Mouse (Mus musculus): Measurements from ENCODE around the gene Sgsm2. TPM values are rescaled to one million over a fixed set of nuclear protein-coding genes. Genes with fewer than 3 reads are reported as not detected.

Sgsm2 gene
- total RNA-seq, 2 experiments from 2014 or later = 1.1 to 1.6 TPM

GRCm38 (mm10) chr11:74894619-74895018, 2.2 kb downstream of the Sgsm2 start:
- no peak for ATAC-seq (ENCODE audit: poor library complexity, severe bottlenecking)

GRCm38 (mm10) chr11:74883098-74883497, 13.8 kb downstream of the Sgsm2 start:
- no peak for ATAC-seq (ENCODE audit: poor library complexity, severe bottlenecking)

DNA sequence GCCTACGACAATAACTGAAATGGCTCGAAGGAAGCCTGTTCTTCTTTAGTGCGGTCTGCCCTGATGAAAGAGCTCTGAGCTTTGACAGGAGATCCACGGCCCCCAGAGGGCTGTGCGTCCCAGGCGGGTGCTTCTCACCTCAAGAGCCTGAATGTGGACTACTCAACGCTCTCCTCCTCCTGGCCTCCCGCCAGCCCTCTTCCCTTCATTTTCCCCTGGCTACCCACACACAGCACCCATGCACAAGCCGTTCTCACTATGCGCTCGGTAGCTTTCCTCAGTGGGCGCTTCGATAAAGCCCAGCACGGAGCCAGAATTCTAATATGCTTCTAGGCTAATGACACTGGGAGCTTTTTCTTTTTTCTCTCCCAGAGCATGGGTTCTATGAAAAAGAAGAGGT, 14.9 kb downstream of the Sgsm2 start:
- no peak for ATAC-seq (ENCODE audit: poor library complexity, severe bottlenecking)

- no peak for ATAC-seq (ENCODE audit: poor library complexity, severe bottlenecking)
These were observed 15.9 kb downstream of the Sgsm2 start for GRCm38 (mm10) chr11:74880999-74881398.

GRCm38 (mm10) chr11:74876801-74877200, 20.1 kb downstream of the Sgsm2 start:
- no peak for ATAC-seq (ENCODE audit: poor library complexity, severe bottlenecking)

- ATAC-seq (ENCODE audit: poor library complexity, severe bottlenecking) = no peak
These were observed 22.2 kb downstream of the Sgsm2 start for GRCm38 (mm10) chr11:74874630-74875029.

- no peak for ATAC-seq (ENCODE audit: poor library complexity, severe bottlenecking)
These were observed 25.8 kb downstream of the Sgsm2 start for GRCm38 (mm10) chr11:74870991-74871622.

GRCm38 (mm10) chr11:74870544-74870943, 26.3 kb downstream of the Sgsm2 start:
- no peak for ATAC-seq (ENCODE audit: poor library complexity, severe bottlenecking)

DNA sequence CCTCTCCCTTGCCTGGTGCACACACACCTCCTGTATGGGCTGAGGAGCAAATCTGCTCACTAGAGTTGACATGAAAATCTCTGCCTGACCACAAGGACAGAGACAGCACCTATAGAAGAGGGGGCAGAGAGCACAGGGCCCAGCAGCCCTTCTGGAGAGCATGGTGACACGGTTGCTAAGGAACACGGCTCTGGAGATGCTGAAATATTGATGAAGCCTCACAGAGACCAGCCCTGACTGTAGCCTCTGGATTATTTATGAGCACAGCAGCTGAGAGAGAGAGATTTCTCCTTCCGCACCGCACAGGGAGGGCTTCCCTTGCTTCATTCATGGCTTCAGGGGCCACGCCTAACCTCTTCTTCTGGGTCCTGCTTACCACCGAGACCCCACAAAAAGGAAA, 27.3 kb downstream of the Sgsm2 start:
- ATAC-seq (ENCODE audit: poor library complexity, severe bottlenecking) = no peak

GRCm38 (mm10) chr11:74868046-74868760, 28.7 kb downstream of the Sgsm2 start:
- ATAC-seq (ENCODE audit: poor library complexity, severe bottlenecking) = no peak

GRCm38 (mm10) chr11:74867181-74867580, 29.7 kb downstream of the Sgsm2 start:
- no peak for ATAC-seq (ENCODE audit: poor library complexity, severe bottlenecking)

DNA sequence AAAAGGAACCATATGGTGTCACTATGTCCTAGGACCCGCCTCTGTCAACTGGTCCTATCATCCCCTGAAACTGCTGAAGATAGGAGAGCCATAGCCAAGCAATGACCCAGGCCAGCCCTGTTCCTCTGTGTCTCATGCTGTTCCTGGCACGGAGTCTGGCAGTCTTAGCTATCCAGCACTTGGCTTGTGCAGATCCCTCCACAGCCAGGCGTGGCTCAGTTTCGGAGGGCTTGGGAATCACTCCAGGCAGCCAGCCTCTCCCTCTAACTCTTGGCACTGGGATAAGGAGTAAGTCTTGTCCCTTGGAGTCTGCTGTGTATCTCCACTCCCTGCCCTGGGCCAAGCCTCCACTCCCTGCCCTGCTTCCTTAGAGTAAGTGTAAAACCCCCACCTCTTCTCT, 30.2 kb downstream of the Sgsm2 start:
- ATAC-seq (ENCODE audit: poor library complexity, severe bottlenecking) = no peak

DNA sequence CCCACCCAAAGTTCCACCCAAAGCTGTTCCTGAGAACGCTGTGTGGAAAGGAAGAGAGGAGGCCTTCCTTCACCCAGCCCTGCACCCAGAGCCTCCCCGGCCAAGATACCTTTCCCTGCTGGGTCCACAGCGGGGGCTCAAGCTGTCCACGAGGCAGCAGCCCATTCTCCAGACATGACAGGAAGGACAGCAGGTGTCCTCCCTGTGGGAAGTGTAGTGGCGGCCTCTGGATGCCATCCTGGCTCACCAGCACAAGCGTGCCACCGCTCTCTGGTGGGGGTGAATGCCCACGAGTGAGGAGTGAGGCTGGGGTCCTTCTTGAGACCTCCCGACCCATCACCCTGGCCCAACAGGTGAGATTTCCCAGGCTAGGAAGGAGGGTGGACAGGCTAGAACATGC, 31.6 kb downstream of the Sgsm2 start:
- ATAC-seq (ENCODE audit: poor library complexity, severe bottlenecking) = no peak

DNA sequence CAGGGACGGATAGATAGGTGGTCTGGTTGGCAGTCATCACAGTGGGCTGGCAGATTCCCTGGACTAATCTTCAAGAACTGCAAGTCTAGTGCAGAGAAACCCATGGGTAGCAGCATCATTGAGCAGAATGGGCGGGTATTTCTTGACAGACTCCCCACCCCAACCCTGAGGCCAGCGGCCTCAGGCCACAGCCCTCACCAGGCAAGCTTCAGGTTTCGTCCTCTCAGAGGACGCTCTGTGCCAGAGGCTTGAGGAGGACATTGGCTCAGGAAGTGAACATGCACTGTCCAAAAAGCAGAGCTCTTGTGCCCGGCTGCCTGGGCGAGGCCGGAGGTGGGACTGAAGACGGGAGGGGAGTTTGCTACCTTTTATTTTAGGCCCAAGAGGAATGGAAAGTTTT, 32.4 kb downstream of the Sgsm2 start:
- no peak for ATAC-seq (ENCODE audit: poor library complexity, severe bottlenecking)

GRCm38 (mm10) chr11:74863471-74863870, 33.4 kb downstream of the Sgsm2 start:
- ATAC-seq (ENCODE audit: poor library complexity, severe bottlenecking) = no peak

DNA sequence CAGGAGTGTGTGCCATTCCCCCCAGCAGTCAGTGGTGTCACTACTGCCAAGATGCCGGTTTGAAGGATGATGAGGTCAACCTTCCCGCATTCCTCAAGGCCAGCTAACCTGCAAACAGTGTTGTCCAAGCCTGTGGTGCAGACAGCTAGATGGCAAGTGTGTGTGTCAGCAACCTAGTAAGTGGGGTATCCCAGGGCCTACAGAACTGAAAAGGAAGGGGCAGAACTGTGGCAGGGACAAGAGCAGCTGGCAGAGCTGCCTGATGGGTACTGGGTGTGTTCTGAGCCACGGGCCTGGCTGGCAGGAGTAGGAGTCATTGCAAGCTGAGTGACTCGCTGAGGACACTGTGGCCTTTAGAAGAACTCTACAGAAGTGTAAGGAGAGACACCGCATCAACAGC, 34.7 kb downstream of the Sgsm2 start:
- no peak for ATAC-seq (ENCODE audit: poor library complexity, severe bottlenecking)

GRCm38 (mm10) chr11:74857756-74858155, 39.1 kb downstream of the Sgsm2 start:
- ATAC-seq (ENCODE audit: poor library complexity, severe bottlenecking) = no peak

DNA sequence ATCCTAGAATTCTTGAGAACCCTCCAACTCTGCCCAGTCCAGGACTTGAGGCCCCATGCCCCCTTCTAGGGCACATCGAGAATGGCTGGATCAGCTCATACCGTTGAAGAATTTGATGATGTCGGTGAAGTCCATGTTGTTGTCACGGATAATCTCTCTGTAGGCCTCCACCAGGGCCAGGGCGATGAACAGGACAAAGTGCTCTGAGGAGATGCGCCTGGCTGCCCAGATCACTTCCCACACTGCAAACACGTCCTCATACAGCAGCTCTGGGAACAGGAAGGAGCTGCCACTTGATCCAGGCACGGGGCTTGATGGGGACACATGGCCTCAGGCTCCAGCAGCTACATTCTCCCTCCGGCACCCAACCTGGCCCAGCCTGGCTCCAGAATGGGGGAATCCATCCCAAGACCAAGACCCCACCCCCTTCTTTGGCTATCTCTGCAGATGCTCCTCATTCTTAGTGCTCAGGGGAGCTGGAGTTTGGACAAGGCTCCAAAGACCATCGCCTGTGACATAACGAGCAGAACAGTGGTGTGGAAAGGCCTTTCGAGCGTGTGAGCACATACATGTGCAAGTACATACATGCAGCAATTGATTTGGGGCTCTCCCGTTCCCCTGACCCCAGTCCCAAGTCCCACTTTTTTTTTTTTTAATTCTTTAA, 45.7 kb downstream of the Sgsm2 start:
- ATAC-seq (ENCODE audit: poor library complexity, severe bottlenecking) = no peak

- peak; percentile 88 for ATAC-seq (ENCODE audit: poor library complexity, severe bottlenecking)
These were observed 48.8 kb downstream of the Sgsm2 start for GRCm38 (mm10) chr11:74847919-74848521.

GRCm38 (mm10) chr11:74845784-74846183, 51.1 kb downstream of the Sgsm2 start:
- no peak for ATAC-seq (ENCODE audit: poor library complexity, severe bottlenecking)

GRCm38 (mm10) chr11:74843761-74844160, 53.1 kb downstream of the Sgsm2 start:
- no peak for ATAC-seq (ENCODE audit: poor library complexity, severe bottlenecking)

DNA sequence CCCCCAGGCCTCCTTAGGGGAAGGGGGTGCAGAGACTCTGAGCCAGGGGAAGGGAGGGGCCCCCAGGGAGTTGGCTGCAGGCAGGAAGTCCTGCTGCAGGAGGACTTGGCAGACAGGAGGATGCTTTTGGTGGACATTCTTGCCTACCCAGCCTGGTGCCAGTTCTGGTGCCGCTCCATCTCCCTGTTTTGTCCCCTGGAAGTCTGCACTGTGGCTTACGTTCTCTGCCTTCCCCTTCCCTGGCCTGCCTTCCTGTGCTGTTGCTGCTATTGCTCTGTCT, 53.5 kb downstream of the Sgsm2 start:
- no peak for ATAC-seq (ENCODE audit: poor library complexity, severe bottlenecking)
